In genomic region chr12:118621697-118622485, GRCm38 (mm10) we compare ENCODE assay signal across 15 mouse cellular contexts.
DNase-seq lines count a peak whose midpoint lies in the region; ATAC-seq and TF ChIP-seq lines count a peak whose summit lies in the region.
"Had no signal": no experiment of that assay in that cellular context is flagged by ENCODE, and none has a peak within 500 bp of the region (broad histone marks: within the 10 kb centered on the region; RNA-seq: fewer than 3 reads in every experiment).

No protein-coding gene starts in this region.

- TF ChIP-seq CTCF in brain, embryonic 14.5 days (IDR thresholded peaks at IDR 0.05; ENCODE audit: borderline replicate concordance, extremely low read depth, insufficient read depth, insufficient read length), result no peak

- H3K27ac ChIP-seq in forebrain, embryonic 10.5 days, result 0 out of 2 replicates have a peak overlapping the region, but pooled peaks have one; percentile 22
- H3K27ac ChIP-seq in forebrain, embryonic 15.5 days (replicated peaks), result no peak overlapping the region
- peak overlapping the region; percentile 88 for H3K27ac ChIP-seq in heart, embryonic 15.5 days
- 0 out of 2 replicates have a peak overlapping the region, but pooled peaks have one; percentile 62 for H3K27ac ChIP-seq in kidney, embryonic 15.5 days
- H3K27ac ChIP-seq: hindbrain, embryonic 15.5 days had no signal

- H3K9ac ChIP-seq in forebrain, embryonic 15.5 days (replicated peaks), result no peak overlapping the region
- H3K9ac ChIP-seq in heart, embryonic 15.5 days, result no peak overlapping the region
- no peak overlapping the region for H3K9ac ChIP-seq in kidney, embryonic 15.5 days
- H3K9ac ChIP-seq: hindbrain, embryonic 15.5 days had no signal

- intact Hi-C loops in heart, postnatal 14 days (cut with DNase I), result no loop called here

- H3K4me1 ChIP-seq in forebrain, embryonic 10.5 days, result peaks cover 34% of the 10 kb centered on the region
- H3K4me1 ChIP-seq in forebrain, embryonic 15.5 days, result peaks cover 7% of the 10 kb centered on the region; the same call in 1 of the 2 replicates
- H3K4me1 ChIP-seq in heart, embryonic 15.5 days (replicated peaks), result peaks cover 15% of the 10 kb centered on the region
- 0 out of 2 replicates have a peak, but pooled peaks cover 4% of the 10 kb centered on the region for H3K4me1 ChIP-seq in kidney, embryonic 15.5 days
- H3K4me1 ChIP-seq: hindbrain, embryonic 15.5 days had no signal

- no peaks in the 10 kb centered on the region for H3K9me3 ChIP-seq in forebrain, embryonic 10.5 days
- H3K9me3 ChIP-seq in forebrain, embryonic 15.5 days, result no peaks in the 10 kb centered on the region
- H3K9me3 ChIP-seq in heart, embryonic 15.5 days (replicated peaks), result no peaks in the 10 kb centered on the region
- H3K9me3 ChIP-seq in kidney, embryonic 15.5 days (replicated peaks), result no peaks in the 10 kb centered on the region
- H3K9me3 ChIP-seq: hindbrain, embryonic 15.5 days had no signal

- no peak overlapping the region for H3K4me3 ChIP-seq in forebrain, embryonic 10.5 days
- H3K4me3 ChIP-seq in forebrain, embryonic 15.5 days, result no peak overlapping the region
- no peak overlapping the region for H3K4me3 ChIP-seq in heart, embryonic 15.5 days
- H3K4me3 ChIP-seq in kidney, embryonic 15.5 days (replicated peaks), result no peak overlapping the region
- H3K4me3 ChIP-seq: hindbrain, embryonic 15.5 days had no signal

- H3K36me3 ChIP-seq in forebrain, embryonic 10.5 days (replicated peaks), result no peaks in the 10 kb centered on the region
- H3K36me3 ChIP-seq in forebrain, embryonic 15.5 days, result no peaks in the 10 kb centered on the region
- no peaks in the 10 kb centered on the region for H3K36me3 ChIP-seq in heart, embryonic 15.5 days
- H3K36me3 ChIP-seq in kidney, embryonic 15.5 days, result no peaks in the 10 kb centered on the region
- H3K36me3 ChIP-seq: hindbrain, embryonic 15.5 days had no signal

- no peak for ATAC-seq in forebrain, embryonic 15.5 days (replicated peaks)
- no peak for ATAC-seq in heart, embryonic 15.5 days (replicated peaks; ENCODE audit: insufficient number of reproducible peaks, insufficient read depth, low FRiP score, low read depth)
- ATAC-seq in kidney, embryonic 15.5 days (replicated peaks; ENCODE audit: low FRiP score), result peak; percentile 80
- ATAC-seq: forebrain, embryonic 16.5 days; intestine, embryonic 16.5 days had no signal

- 55% methylated on average over 1 of the region's 1 CpGs for WGBS in forebrain, embryonic 10.5 days
- WGBS in forebrain, embryonic 15.5 days, result 13% methylated on average over 1 of the region's 1 CpGs
- 70% methylated on average over 1 of the region's 1 CpGs for WGBS in heart, embryonic 15.5 days
- WGBS in kidney, embryonic 15.5 days, result 62% methylated on average over 1 of the region's 1 CpGs

- TF ChIP-seq POLR2A in brain, embryonic 14.5 days (IDR thresholded peaks at IDR 0.05; ENCODE audit: borderline replicate concordance, extremely low read depth, insufficient read depth, insufficient read length, poor library complexity, severe bottlenecking), result no peak

- no peak for DNase-seq in forebrain, embryonic 10.5 days (ENCODE audit: extremely low spot score, low spot score)
- DNase-seq in heart, postnatal 14 days, result no peak
- DNase-seq in kidney, adult 11 months, result no peak
- DNase-seq in brain, embryonic 14.5 days (ENCODE audit: low read depth), result peak; percentile 8
- DNase-seq: adrenal gland, postnatal 10 days; cerebellum, adult 11-12 months; cerebellum, adult 9-10 months; cerebellum, postnatal 25 days; gastrocnemius, postnatal 14 days had no signal

- H3K4me2 ChIP-seq in forebrain, embryonic 15.5 days (replicated peaks), result no peak overlapping the region
- no peak overlapping the region; the same call in 1 of the 2 replicates for H3K4me2 ChIP-seq in heart, embryonic 15.5 days
- no peak overlapping the region for H3K4me2 ChIP-seq in kidney, embryonic 15.5 days
- H3K4me2 ChIP-seq: hindbrain, embryonic 15.5 days had no signal

- H3K27me3 ChIP-seq in forebrain, embryonic 10.5 days (ENCODE audit: poor library complexity, severe bottlenecking), result peaks cover 18% of the 10 kb centered on the region; the same call in 1 of the 2 replicates
- H3K27me3 ChIP-seq in forebrain, embryonic 15.5 days, result no peaks in the 10 kb centered on the region
- H3K27me3 ChIP-seq in heart, embryonic 15.5 days, result no peaks in the 10 kb centered on the region
- no peaks in the 10 kb centered on the region; the same call in 1 of the 2 replicates for H3K27me3 ChIP-seq in kidney, embryonic 15.5 days
